Mouse (Mus musculus): ENCODE data around the gene Pex1. TPM values are rescaled to one million over a fixed set of nuclear protein-coding genes. Genes with fewer than 3 reads are reported as not detected.

The Pex1 gene
- total and polyA plus RNA-seq, 3 experiments = 6.3 to 19.4 TPM; not detected in 1

DNA sequence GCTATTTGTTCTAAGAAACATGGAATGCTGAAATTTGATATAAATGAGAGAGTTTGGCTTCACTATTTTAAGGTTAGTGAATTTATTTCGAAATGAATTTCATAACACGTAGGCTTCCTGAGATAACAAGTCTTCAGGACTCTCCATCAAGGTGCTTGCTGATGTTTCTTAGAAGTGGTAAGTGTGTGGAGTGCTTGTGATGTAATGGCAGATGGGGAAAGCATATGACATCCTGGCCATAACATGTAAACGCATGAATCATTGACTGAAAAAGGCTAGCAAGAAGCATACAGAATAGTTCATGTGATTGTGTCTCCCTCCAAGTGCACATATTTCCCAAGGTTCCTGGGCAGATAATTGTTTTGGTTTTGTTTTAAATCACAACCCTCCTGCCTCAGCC is 4.9 kb downstream of the Pex1 start:
- Histone ChIP-seq H3K27ac (ENCODE audit: control insufficient read depth, low read depth, low read length) (no peak overlapping the region), H3K36me3 (ENCODE audit: control insufficient read depth in 1 of 2, insufficient read depth in 2 of 2, low read length in 2 of 2) (peaks cover 0 to 3% of the 10 kb centered on the region in 2 experiments; a peak in 3 of 4 replicates), H3K9ac (ENCODE audit: control insufficient read depth, low read depth, low read length, poor library complexity, severe bottlenecking) (no peak overlapping the region), H3K4me3 (ENCODE audit: control insufficient read depth in 1 of 2, insufficient read depth in 1 of 2, low read depth in 2 of 2, low read length in 2 of 2) (no peak overlapping the region), H3K27me3 (ENCODE audit: control insufficient read depth in 1 of 2, insufficient read depth in 2 of 2, low read length in 2 of 2) (no peaks in the 10 kb centered on the region), H3K4me1 (ENCODE audit: control insufficient read depth in 1 of 2, insufficient read depth in 2 of 2, low read length in 2 of 2) (peaks cover 0 to 2% of the 10 kb centered on the region in 2 experiments; a peak in 1 of 4 replicates), H3K79me2 (ENCODE audit: control insufficient read depth, insufficient read depth, low read length, poor library complexity) (peaks cover 3% of the 10 kb centered on the region), H3K9me3 (replicated peaks; ENCODE audit: insufficient read depth, low read length) (no peaks in the 10 kb centered on the region)
- TF ChIP-seq TAL1 (IDR thresholded peaks at IDR 0.05; ENCODE audit: low read length) (no peak), CTCF (IDR thresholded peaks at IDR 0.05 in 2 of 3, conservative IDR thresholded peaks at IDR 0.05 in 1 of 3; ENCODE audit: control insufficient read depth in 1 of 3, insufficient read depth in 1 of 3, low read depth in 2 of 3, low read length in 3 of 3, poor library complexity in 1 of 3, severe bottlenecking in 1 of 3) (no peak), ELF1 (IDR thresholded peaks at IDR 0.05; ENCODE audit: low read depth, low read length) (no peak), NELFE (IDR thresholded peaks at IDR 0.05; ENCODE audit: low read depth, low read length) (no peak), HCFC1 (IDR thresholded peaks at IDR 0.05; ENCODE audit: low read depth, low read length) (no peak), MYB (IDR thresholded peaks at IDR 0.05; ENCODE audit: low read depth, low read length) (no peak), SIN3A (IDR thresholded peaks at IDR 0.05; ENCODE audit: low read length) (no peak), CHD1 (IDR thresholded peaks at IDR 0.05; ENCODE audit: low read depth, low read length) (no peak), POLR2AphosphoS2 (IDR thresholded peaks at IDR 0.05; ENCODE audit: low read length) (no peak), ZNF384 (IDR thresholded peaks at IDR 0.05; ENCODE audit: low read depth, low read length) (no peak)
- DNase-seq (ENCODE audit: low read depth, low spot score) = no peak

DNA sequence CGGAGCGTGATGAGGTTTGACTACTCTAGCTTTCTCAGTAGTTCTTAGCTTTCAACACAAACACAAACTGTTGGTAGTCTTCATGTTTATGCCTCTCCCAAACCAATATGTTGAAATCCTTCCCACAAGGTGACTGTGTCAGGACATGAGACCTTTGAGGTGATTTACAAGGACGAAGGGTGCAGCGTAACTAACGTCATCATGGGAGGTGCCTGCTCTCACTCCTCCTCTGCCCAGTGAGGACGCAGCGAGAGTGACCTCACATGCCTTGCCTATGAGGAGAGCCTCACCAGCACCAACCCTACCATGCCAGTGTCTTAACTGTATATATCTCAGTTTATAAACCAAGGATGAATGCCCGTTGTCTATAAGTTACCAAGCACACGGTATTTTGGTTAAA is 11.2 kb downstream of the Pex1 start:
- Histone ChIP-seq H3K27me3 (ENCODE audit: control insufficient read depth in 1 of 2, insufficient read depth in 2 of 2, low read length in 2 of 2) (no peaks in the 10 kb centered on the region), H3K4me1 (ENCODE audit: control insufficient read depth in 1 of 2, insufficient read depth in 2 of 2, low read length in 2 of 2) (no peaks in the 10 kb centered on the region), H3K9me3 (replicated peaks; ENCODE audit: insufficient read depth, low read length) (no peaks in the 10 kb centered on the region), H3K4me3 (ENCODE audit: control insufficient read depth in 1 of 2, insufficient read depth in 1 of 2, low read depth in 2 of 2, low read length in 2 of 2) (no peak overlapping the region), H3K79me2 (ENCODE audit: control insufficient read depth, insufficient read depth, low read length, poor library complexity) (no peaks in the 10 kb centered on the region), H3K27ac (ENCODE audit: control insufficient read depth, low read depth, low read length) (no peak overlapping the region), H3K9ac (ENCODE audit: control insufficient read depth, low read depth, low read length, poor library complexity, severe bottlenecking) (no peak overlapping the region), H3K36me3 (ENCODE audit: control insufficient read depth in 1 of 2, insufficient read depth in 2 of 2, low read length in 2 of 2) (peaks cover 0 to 1% of the 10 kb centered on the region in 2 experiments; a peak in 1 of 4 replicates)
- TF ChIP-seq GABPA (IDR thresholded peaks at IDR 0.05; ENCODE audit: low read depth, low read length) (no peak), ZNF384 (IDR thresholded peaks at IDR 0.05; ENCODE audit: low read depth, low read length) (no peak), ZMIZ1 (IDR thresholded peaks at IDR 0.05; ENCODE audit: low read depth, low read length) (no peak), JUND (IDR thresholded peaks at IDR 0.05; ENCODE audit: low read depth, low read length) (no peak), GATA1 (IDR thresholded peaks at IDR 0.05; ENCODE audit: low read depth, low read length) (no peak), USF1 (IDR thresholded peaks at IDR 0.05; ENCODE audit: low read depth, low read length) (no peak), MAZ (IDR thresholded peaks at IDR 0.05; ENCODE audit: low read depth, low read length) (no peak), ELF1 (IDR thresholded peaks at IDR 0.05; ENCODE audit: low read depth, low read length) (no peak), E2F4 (IDR thresholded peaks at IDR 0.05; ENCODE audit: borderline replicate concordance, low read depth, low read length) (no peak), SIN3A (IDR thresholded peaks at IDR 0.05; ENCODE audit: low read length) (no peak), NELFE (IDR thresholded peaks at IDR 0.05; ENCODE audit: low read depth, low read length) (no peak), TBP (IDR thresholded peaks at IDR 0.05; ENCODE audit: low read depth, low read length) (no peak), MAX (IDR thresholded peaks at IDR 0.05; ENCODE audit: low read length) (no peak), HCFC1 (IDR thresholded peaks at IDR 0.05; ENCODE audit: low read depth, low read length) (no peak), POLR2A (IDR thresholded peaks at IDR 0.05; ENCODE audit: control insufficient read depth in 1 of 2, insufficient read depth in 1 of 2, low read depth in 1 of 2, low read length in 2 of 2, poor library complexity in 1 of 2) (no peak)
- DNase-seq (ENCODE audit: low read depth, low spot score) = no peak

Measured in MEL (cell line).